8 mouse cellular contexts compared by ENCODE assay signal in the genomic region with DNA sequence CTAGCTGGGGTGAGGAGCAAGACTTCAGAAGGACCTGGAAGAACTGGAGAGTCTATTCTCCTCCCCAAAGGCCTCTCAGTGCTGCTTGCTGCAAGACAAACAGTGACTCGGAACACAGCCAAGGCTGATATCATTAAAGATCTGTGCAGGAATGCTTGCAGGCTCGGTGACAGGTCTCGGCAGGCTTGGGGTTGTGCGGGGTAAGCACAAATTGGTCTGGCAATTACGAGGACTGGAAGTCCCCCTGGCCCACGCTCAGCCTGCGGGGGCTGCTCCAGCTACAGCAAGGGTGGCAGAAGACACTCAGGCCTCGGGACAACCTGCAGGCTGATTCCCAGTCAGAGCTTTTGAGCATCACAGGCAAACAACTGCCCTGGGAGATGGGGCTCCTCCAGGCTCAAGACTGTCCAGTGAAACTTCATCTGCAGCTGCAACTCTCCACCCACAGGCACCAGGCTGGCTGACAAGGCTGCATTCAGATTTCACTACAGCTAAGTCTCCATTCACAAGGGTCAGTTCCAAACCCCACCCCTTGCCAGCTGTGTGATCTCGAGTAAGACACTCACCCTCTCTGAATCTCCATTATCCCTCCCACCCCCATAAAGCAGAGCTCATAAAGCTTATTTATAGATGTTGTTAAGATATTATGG. TPM values are rescaled to one million over a fixed set of nuclear protein-coding genes. Genes with fewer than 3 reads are reported as not detected.
A peak's percentile ranks its signal among the peaks of the same experiment; 100 is the strongest.
DNase-seq lines count a peak whose midpoint lies in the region; ATAC-seq and TF ChIP-seq lines count a peak whose summit lies in the region.
"Had no signal": no experiment of that assay in that cellular context is flagged by ENCODE, and none has a peak within 500 bp of the region (broad histone marks: within the 10 kb centered on the region; RNA-seq: fewer than 3 reads in every experiment).

No protein-coding gene starts in this region.

- ATAC-seq in intestine, embryonic 15.5 days: no peak
- ATAC-seq in intestine, postnatal 0 days: no peak
- 0 out of 2 replicates have a peak, but pooled peaks have one; percentile 36 for ATAC-seq in intestine, embryonic 16.5 days
- ATAC-seq in midbrain, embryonic 15.5 days (replicated peaks): no peak
- no peak for ATAC-seq in erythroid progenitor cell, adult 5-6 weeks (replicated peaks; ENCODE audit: low FRiP score, poor library complexity, severe bottlenecking)

- no peaks in the 10 kb centered on the region for H3K27me3 ChIP-seq in intestine, embryonic 15.5 days (replicated peaks)
- H3K27me3 ChIP-seq in intestine, postnatal 0 days (replicated peaks; ENCODE audit: control insufficient read depth, insufficient read depth, low read length): no peaks in the 10 kb centered on the region
- H3K27me3 ChIP-seq in embryonic facial prominence, embryonic 10.5 days (replicated peaks; ENCODE audit: low read depth, poor library complexity, severe bottlenecking): no peaks in the 10 kb centered on the region
- no peaks in the 10 kb centered on the region for H3K27me3 ChIP-seq in intestine, embryonic 16.5 days (replicated peaks; ENCODE audit: control insufficient read depth, insufficient read depth, low read length)
- H3K27me3 ChIP-seq in midbrain, embryonic 15.5 days (replicated peaks): no peaks in the 10 kb centered on the region
- H3K27me3 ChIP-seq: neural tube, embryonic 12.5 days had no signal

- no peak overlapping the region for H3K4me3 ChIP-seq in intestine, embryonic 15.5 days (replicated peaks)
- no peak overlapping the region for H3K4me3 ChIP-seq in intestine, postnatal 0 days (ENCODE audit: low read depth, low read length)
- H3K4me3 ChIP-seq in embryonic facial prominence, embryonic 10.5 days: no peak overlapping the region
- no peak overlapping the region for H3K4me3 ChIP-seq in intestine, embryonic 16.5 days (ENCODE audit: low read length)
- no peak overlapping the region for H3K4me3 ChIP-seq in midbrain, embryonic 15.5 days
- H3K4me3 ChIP-seq: neural tube, embryonic 12.5 days had no signal

- H3K9me3 ChIP-seq in intestine, embryonic 15.5 days: no peaks in the 10 kb centered on the region
- H3K9me3 ChIP-seq in intestine, postnatal 0 days (ENCODE audit: control insufficient read depth): no peaks in the 10 kb centered on the region
- no peaks in the 10 kb centered on the region for H3K9me3 ChIP-seq in embryonic facial prominence, embryonic 10.5 days
- H3K9me3 ChIP-seq in intestine, embryonic 16.5 days (ENCODE audit: control insufficient read depth, low read length): no peaks in the 10 kb centered on the region
- no peaks in the 10 kb centered on the region for H3K9me3 ChIP-seq in midbrain, embryonic 15.5 days
- H3K9me3 ChIP-seq: neural tube, embryonic 12.5 days had no signal

- H3K27ac ChIP-seq in intestine, embryonic 15.5 days: 0 out of 2 replicates have a peak overlapping the region, but pooled peaks have one; percentile 17
- no peak overlapping the region for H3K27ac ChIP-seq in intestine, postnatal 0 days (ENCODE audit: low read depth, low read length)
- H3K27ac ChIP-seq in embryonic facial prominence, embryonic 10.5 days (replicated peaks): peak overlapping the region; percentile 53; the same call in 1 of the 2 replicates
- 0 out of 2 replicates have a peak overlapping the region, but pooled peaks have one; percentile 23 for H3K27ac ChIP-seq in intestine, embryonic 16.5 days (ENCODE audit: low read length)
- peak overlapping the region; percentile 51 for H3K27ac ChIP-seq in midbrain, embryonic 15.5 days
- H3K27ac ChIP-seq: neural tube, embryonic 12.5 days had no signal

- TF ChIP-seq CTCF in intestine, postnatal 0 days (IDR thresholded peaks at IDR 0.05; ENCODE audit: low read depth): no peak

- 17% methylated on average over 9 of the region's 9 CpGs for whole genome bisulfite sequencing in intestine, embryonic 15.5 days
- WGBS in intestine, postnatal 0 days: 16% methylated on average over 9 of the region's 9 CpGs
- 57% methylated on average over 9 of the region's 9 CpGs for whole genome bisulfite sequencing in embryonic facial prominence, embryonic 10.5 days
- 19% methylated on average over 9 of the region's 9 CpGs for WGBS in intestine, embryonic 16.5 days
- WGBS in midbrain, embryonic 15.5 days: 42% methylated on average over 9 of the region's 9 CpGs

- peaks cover 10% of the 10 kb centered on the region; the same call in 1 of the 2 replicates for H3K4me1 ChIP-seq in intestine, embryonic 15.5 days (replicated peaks)
- no peaks in the 10 kb centered on the region for H3K4me1 ChIP-seq in intestine, postnatal 0 days (replicated peaks; ENCODE audit: control insufficient read depth, insufficient read depth, low read length)
- H3K4me1 ChIP-seq in embryonic facial prominence, embryonic 10.5 days: peaks cover 36% of the 10 kb centered on the region
- H3K4me1 ChIP-seq in intestine, embryonic 16.5 days (ENCODE audit: control insufficient read depth, insufficient read depth, low read length): peaks cover 23% of the 10 kb centered on the region
- peaks cover 40% of the 10 kb centered on the region for H3K4me1 ChIP-seq in midbrain, embryonic 15.5 days

- H3K4me2 ChIP-seq in intestine, embryonic 15.5 days (replicated peaks): no peak overlapping the region
- H3K4me2 ChIP-seq in intestine, postnatal 0 days (replicated peaks; ENCODE audit: low read depth): no peak overlapping the region
- no peak overlapping the region for H3K4me2 ChIP-seq in intestine, embryonic 16.5 days (ENCODE audit: low read depth, low read length)
- H3K4me2 ChIP-seq in midbrain, embryonic 15.5 days: no peak overlapping the region
- H3K4me2 ChIP-seq: neural tube, embryonic 12.5 days had no signal

- peak; percentile 40 for DNase-seq in embryonic facial prominence, embryonic 10.5 days (ENCODE audit: low spot score)
- no peak for DNase-seq in yolk sac, embryonic 10.5 days (ENCODE audit: low spot score)

- no peak overlapping the region for H3K9ac ChIP-seq in intestine, embryonic 15.5 days
- H3K9ac ChIP-seq in intestine, postnatal 0 days (ENCODE audit: low read depth, low read length): no peak overlapping the region
- no peak overlapping the region for H3K9ac ChIP-seq in intestine, embryonic 16.5 days (ENCODE audit: low read depth, low read length)
- H3K9ac ChIP-seq in midbrain, embryonic 15.5 days: no peak overlapping the region
- H3K9ac ChIP-seq: neural tube, embryonic 12.5 days had no signal

- no peaks in the 10 kb centered on the region for H3K36me3 ChIP-seq in intestine, embryonic 15.5 days
- H3K36me3 ChIP-seq in intestine, postnatal 0 days (ENCODE audit: control insufficient read depth, insufficient read depth): no peaks in the 10 kb centered on the region
- H3K36me3 ChIP-seq in embryonic facial prominence, embryonic 10.5 days (replicated peaks): no peaks in the 10 kb centered on the region
- H3K36me3 ChIP-seq in intestine, embryonic 16.5 days (ENCODE audit: control insufficient read depth, insufficient read depth, low read length): no peaks in the 10 kb centered on the region
- H3K36me3 ChIP-seq in midbrain, embryonic 15.5 days (replicated peaks): no peaks in the 10 kb centered on the region
- H3K36me3 ChIP-seq: neural tube, embryonic 12.5 days had no signal

RNA-seq across cellular contexts. Expression of gene Sez6l, which starts 31.0 kb away (rescaled TPM):
- 1.8 and 2.0 TPM in 2 replicates for polyA plus RNA-seq in intestine, embryonic 15.5 days (2015; fragmentation: Nextera tagmentation; extraction: Ambion mirVana)
- 0.55 and 0.63 TPM in 2 replicates for polyA plus RNA-seq in intestine, postnatal 0 days (2015; fragmentation: Nextera tagmentation; extraction: Ambion mirVana)
- 0.63 and 0.75 TPM in 2 replicates for polyA plus RNA-seq in embryonic facial prominence, embryonic 10.5 days (2016; fragmentation: Nextera tagmentation; extraction: Ambion mirVana)
- 1.5 and 1.7 TPM in 2 replicates for polyA plus RNA-seq in intestine, embryonic 16.5 days (2015; fragmentation: Nextera tagmentation; extraction: Ambion mirVana)
- 65.4 and 67.5 TPM in 2 replicates for polyA plus RNA-seq in midbrain, embryonic 15.5 days (2015; fragmentation: Nextera tagmentation; extraction: Ambion mirVana)
- not detected in 2 replicates for total RNA-seq in erythroid progenitor cell, adult 5-6 weeks (2015; ENCODE audit: low replicate concordance)
- not detected in 2 replicates for total RNA-seq in erythroid progenitor cell, adult 5-6 weeks (2017; ENCODE audit: low replicate concordance)

Comparison
In these comparisons a context has a peak if more than half of its experiments do, and no peak if none do; other contexts are left out.
1. RNA of gene Sez6l, which starts 31.0 kb away (polyA plus RNA-seq): 65.4 to 67.5 TPM in midbrain, embryonic 15.5 days; 1.8 to 2.0 TPM in intestine, embryonic 15.5 days, 1.5 to 1.7 TPM in intestine, embryonic 16.5 days, 0.63 to 0.75 TPM in embryonic facial prominence, embryonic 10.5 days and 0.55 to 0.63 TPM in intestine, postnatal 0 days; every median in the first group is over 10 times any median in the second.